Mouse (Mus musculus): ENCODE results near the gene Ado.

DNA sequence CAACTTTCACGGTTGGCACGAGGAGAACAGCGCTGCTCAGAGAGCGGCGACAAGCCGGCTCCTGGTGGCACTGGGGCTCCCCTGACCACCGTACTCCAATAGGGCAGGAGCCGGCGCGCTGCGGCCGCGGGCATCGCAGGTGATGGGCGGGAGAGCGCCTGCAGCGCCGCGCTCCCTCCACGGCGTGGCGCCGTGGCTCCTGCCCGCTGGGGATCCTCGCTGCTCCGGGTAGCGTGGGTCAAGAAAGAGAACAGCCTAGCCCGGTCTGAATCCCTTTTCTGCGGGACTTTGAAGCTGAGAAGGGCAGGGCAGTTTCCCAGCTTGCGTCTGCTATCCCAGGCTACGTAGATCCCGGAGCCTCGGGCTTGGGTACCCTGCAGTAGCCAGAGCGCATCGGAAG is 12.8 kb downstream of the Ado start:
- peak; percentile 66 for TF ChIP-seq CTCF (IDR thresholded peaks at IDR 0.05; ENCODE audit: borderline replicate concordance, insufficient read depth, low read depth, low read length)
- TF ChIP-seq POLR2A (IDR thresholded peaks at IDR 0.05; ENCODE audit: borderline replicate concordance, insufficient read depth, low read length), result no peak
